Mouse (Mus musculus): Measurements from ENCODE around the gene Nup205. TPM values are rescaled to one million over a fixed set of nuclear protein-coding genes. Genes with fewer than 3 reads are reported as not detected.

Gene Nup205
- total and polyA plus RNA-seq, 3 experiments: 8.2 to 99.2 (median 93.8) TPM

DNA sequence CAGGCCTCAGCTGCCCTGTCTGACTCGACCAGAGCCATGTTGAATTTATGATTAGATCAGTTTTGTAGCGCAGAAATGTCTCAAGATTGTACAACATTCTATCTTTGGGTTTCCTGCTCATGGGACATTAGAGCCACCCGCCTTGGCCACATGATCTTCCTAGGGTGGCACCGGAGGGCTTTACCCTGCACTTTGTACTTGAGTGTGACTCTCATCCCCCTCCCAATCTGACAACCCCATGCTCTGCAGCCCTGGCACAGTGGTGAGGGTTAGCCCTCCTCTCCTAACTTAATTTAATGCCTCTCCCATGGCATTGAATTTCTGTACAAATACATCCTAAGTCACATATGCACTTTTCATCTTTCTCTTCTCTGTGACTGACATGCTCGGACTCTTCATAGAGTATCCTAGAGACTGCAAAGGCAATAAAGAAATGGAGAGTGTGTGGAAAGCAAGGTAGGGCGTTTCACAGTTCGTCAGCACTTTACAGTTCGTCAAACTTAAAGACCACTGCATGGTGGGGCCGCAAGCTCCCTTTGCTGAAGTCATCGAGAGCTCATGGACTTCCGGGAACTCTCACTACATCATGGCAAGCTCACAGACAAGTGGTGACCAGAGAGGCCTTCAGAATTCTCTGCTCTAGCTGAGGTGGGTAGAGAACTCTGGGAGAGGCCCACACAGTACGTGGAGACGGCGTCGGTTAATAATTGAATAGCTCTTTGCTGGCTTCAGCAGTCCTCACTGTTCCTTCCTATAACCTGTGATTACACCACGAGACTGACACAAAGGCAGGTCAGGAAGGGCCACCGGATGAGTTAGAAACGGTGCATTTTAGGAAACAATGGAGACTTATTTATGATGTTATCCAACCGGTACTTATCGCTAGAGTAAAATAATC, 94.9 kb downstream of the Nup205 start:
- Histone ChIP-seq H3K36me3 (replicated peaks) (no peaks in the 10 kb centered on the region), H3K27me3 (ENCODE audit: insufficient read depth, low read length) (peaks cover 54% of the 10 kb centered on the region), H3K9me3 (replicated peaks) (no peaks in the 10 kb centered on the region), H3K4me3 (ENCODE audit: low read depth, low read length) (no peak overlapping the region), H3K4me1 (ENCODE audit: insufficient read depth, low read depth, low read length) (0 out of 2 replicates have a peak, but pooled peaks cover 2% of the 10 kb centered on the region)
- no peak for TF ChIP-seq CTCF (IDR thresholded peaks at IDR 0.05; ENCODE audit: low read depth, low read length)
- TF ChIP-seq POLR2AphosphoS5 (IDR thresholded peaks at IDR 0.05; ENCODE audit: insufficient replicate concordance, low read depth, low read length): no peak
- no peak for TF ChIP-seq TAL1 (conservative IDR thresholded peaks at IDR 0.05; ENCODE audit: low read depth, low read length)
- no peak for TF ChIP-seq GATA2 (IDR thresholded peaks at IDR 0.05; ENCODE audit: borderline replicate concordance, low read depth, low read length)
- TF ChIP-seq GATA1 (IDR thresholded peaks at IDR 0.05; ENCODE audit: borderline replicate concordance, low read length): no peak
- ATAC-seq (ENCODE audit: extremely low read depth, insufficient number of reproducible peaks, low FRiP score, poor library complexity, severe bottlenecking): no peak
- DNase-seq (ENCODE audit: low spot score): no peak

DNA sequence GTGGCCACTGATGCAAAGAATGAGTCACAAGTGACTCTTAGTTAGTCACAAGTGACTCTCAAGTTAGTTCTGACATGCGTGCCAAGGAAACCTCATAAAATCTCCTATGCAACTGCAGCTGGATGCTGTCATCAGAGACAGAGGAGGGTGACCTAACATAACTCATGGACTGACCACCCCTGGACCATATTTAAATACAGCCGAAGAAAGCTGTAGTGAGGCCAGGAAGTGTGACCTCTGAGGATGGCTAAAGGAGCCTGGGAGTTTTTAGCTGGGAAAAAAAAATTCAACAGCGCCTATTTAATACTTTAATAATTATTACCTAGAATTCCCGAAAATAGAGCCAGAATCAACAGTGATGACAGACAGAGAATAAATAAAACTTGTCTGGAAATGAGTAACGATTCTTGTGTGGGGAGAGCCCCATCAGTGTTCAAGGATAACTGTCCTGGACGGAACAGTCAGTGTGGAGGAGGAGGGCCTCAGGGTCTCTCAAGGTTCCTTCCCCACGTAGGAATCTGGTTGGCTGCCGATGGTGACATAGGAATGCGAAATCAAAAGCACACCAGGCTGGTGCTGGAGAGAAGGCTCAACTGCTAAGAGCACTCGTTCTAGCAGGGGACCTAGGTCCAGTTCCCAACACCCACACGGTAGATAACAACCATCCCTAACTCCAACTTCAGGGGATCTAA, 96.3 kb downstream of the Nup205 start:
- no peaks in the 10 kb centered on the region for H3K36me3 ChIP-seq (replicated peaks)
- DNase-seq (ENCODE audit: low spot score) (no peak), ATAC-seq (ENCODE audit: extremely low read depth, insufficient number of reproducible peaks, low FRiP score, poor library complexity, severe bottlenecking) (no peak)
- H3K4me1 ChIP-seq (ENCODE audit: insufficient read depth, low read depth, low read length): 0 out of 2 replicates have a peak, but pooled peaks cover 2% of the 10 kb centered on the region
- H3K27me3 ChIP-seq (ENCODE audit: insufficient read depth, low read length): peaks cover 54% of the 10 kb centered on the region
- no peak overlapping the region for H3K4me3 ChIP-seq (ENCODE audit: low read depth, low read length)
- H3K9me3 ChIP-seq (replicated peaks): no peaks in the 10 kb centered on the region
- TF ChIP-seq CTCF (IDR thresholded peaks at IDR 0.05; ENCODE audit: low read depth, low read length) (no peak), GATA2 (IDR thresholded peaks at IDR 0.05; ENCODE audit: borderline replicate concordance, low read depth, low read length) (no peak), GATA1 (IDR thresholded peaks at IDR 0.05; ENCODE audit: borderline replicate concordance, low read length) (no peak), TAL1 (conservative IDR thresholded peaks at IDR 0.05; ENCODE audit: low read depth, low read length) (no peak), POLR2AphosphoS5 (IDR thresholded peaks at IDR 0.05; ENCODE audit: insufficient replicate concordance, low read depth, low read length) (no peak)

DNA sequence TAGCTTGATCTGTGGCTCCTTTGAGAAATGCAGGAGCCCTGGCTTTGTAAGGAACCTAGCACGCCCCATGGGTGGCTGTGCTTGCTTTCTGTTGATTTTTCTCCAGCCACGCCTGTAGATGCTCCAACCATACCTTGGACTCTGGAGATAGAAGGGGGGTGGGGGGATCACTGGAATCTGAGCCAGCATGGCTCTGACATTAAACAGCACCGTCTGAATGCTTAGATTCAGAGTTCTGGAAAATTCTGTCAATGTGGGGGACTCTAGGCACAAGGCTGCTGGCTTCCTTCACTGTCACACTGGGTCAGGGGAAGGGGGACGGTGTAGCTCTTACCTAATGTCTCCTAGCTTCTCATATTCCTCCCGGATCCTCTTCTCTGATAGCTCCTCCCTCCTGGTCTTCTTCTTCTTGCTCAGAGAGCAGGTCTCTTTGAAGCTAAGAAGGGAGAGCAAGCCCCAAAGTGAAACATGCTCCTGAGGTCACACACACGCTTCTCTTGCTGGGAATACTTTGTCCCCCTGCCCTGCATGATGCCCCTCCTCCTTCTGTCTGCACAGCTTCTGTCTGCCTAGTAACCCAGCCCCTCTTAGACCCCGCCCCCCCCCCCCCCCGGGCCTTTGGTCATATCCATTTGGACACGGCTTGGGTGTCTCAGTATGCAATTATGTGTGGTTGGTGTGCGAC, 100.8 kb downstream of the Nup205 start:
- no peaks in the 10 kb centered on the region; the same call in 1 of the 2 replicates for H3K4me1 ChIP-seq (ENCODE audit: insufficient read depth, low read depth, low read length)
- TF ChIP-seq CTCF (IDR thresholded peaks at IDR 0.05; ENCODE audit: low read depth, low read length) (no peak), GATA1 (IDR thresholded peaks at IDR 0.05; ENCODE audit: borderline replicate concordance, low read length) (no peak), GATA2 (IDR thresholded peaks at IDR 0.05; ENCODE audit: borderline replicate concordance, low read depth, low read length) (no peak)
- no peaks in the 10 kb centered on the region for H3K9me3 ChIP-seq (replicated peaks)
- DNase-seq (ENCODE audit: low spot score): no peak
- peaks cover 51% of the 10 kb centered on the region for H3K27me3 ChIP-seq (ENCODE audit: insufficient read depth, low read length)
- no peak overlapping the region for H3K4me3 ChIP-seq (ENCODE audit: low read depth, low read length)
- H3K36me3 ChIP-seq (replicated peaks): no peaks in the 10 kb centered on the region
- no peak for ATAC-seq (ENCODE audit: extremely low read depth, insufficient number of reproducible peaks, low FRiP score, poor library complexity, severe bottlenecking)

DNA sequence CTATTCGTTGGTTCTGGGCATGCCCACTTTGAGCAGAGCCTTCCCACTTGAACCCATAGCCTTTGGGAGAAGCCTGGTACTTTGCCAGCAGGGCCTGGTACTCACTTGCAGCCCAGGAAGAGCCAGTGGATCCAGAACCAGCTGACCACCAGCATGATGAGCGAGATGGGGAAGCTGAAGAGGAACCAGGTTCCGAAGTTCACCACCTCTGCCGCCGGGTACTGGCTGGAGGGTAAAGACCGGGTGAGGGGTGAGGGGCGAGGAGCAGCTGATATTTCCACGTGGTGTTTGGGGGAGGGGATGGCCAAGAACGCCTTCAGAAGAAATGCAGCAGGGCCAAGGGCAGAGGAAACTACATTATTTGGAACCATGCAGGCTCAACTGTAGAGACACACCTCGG, 102.1 kb downstream of the Nup205 start:
- ATAC-seq (ENCODE audit: extremely low read depth, insufficient number of reproducible peaks, low FRiP score, poor library complexity, severe bottlenecking) (no peak), DNase-seq (ENCODE audit: low spot score) (no peak)
- no peak for TF ChIP-seq TAL1 (conservative IDR thresholded peaks at IDR 0.05; ENCODE audit: low read depth, low read length)
- TF ChIP-seq GATA1 (IDR thresholded peaks at IDR 0.05; ENCODE audit: borderline replicate concordance, low read length): no peak
- no peak for TF ChIP-seq GATA2 (IDR thresholded peaks at IDR 0.05; ENCODE audit: borderline replicate concordance, low read depth, low read length)
- no peak for TF ChIP-seq CTCF (IDR thresholded peaks at IDR 0.05; ENCODE audit: low read depth, low read length)
- no peak for TF ChIP-seq POLR2AphosphoS5 (IDR thresholded peaks at IDR 0.05; ENCODE audit: insufficient replicate concordance, low read depth, low read length)
- H3K9me3 ChIP-seq (replicated peaks): no peaks in the 10 kb centered on the region
- H3K4me3 ChIP-seq (ENCODE audit: low read depth, low read length): no peak overlapping the region
- H3K27me3 ChIP-seq (ENCODE audit: insufficient read depth, low read length): peaks cover 41% of the 10 kb centered on the region
- no peaks in the 10 kb centered on the region; the same call in 1 of the 2 replicates for H3K4me1 ChIP-seq (ENCODE audit: insufficient read depth, low read depth, low read length)
- no peaks in the 10 kb centered on the region for H3K36me3 ChIP-seq (replicated peaks)

DNA sequence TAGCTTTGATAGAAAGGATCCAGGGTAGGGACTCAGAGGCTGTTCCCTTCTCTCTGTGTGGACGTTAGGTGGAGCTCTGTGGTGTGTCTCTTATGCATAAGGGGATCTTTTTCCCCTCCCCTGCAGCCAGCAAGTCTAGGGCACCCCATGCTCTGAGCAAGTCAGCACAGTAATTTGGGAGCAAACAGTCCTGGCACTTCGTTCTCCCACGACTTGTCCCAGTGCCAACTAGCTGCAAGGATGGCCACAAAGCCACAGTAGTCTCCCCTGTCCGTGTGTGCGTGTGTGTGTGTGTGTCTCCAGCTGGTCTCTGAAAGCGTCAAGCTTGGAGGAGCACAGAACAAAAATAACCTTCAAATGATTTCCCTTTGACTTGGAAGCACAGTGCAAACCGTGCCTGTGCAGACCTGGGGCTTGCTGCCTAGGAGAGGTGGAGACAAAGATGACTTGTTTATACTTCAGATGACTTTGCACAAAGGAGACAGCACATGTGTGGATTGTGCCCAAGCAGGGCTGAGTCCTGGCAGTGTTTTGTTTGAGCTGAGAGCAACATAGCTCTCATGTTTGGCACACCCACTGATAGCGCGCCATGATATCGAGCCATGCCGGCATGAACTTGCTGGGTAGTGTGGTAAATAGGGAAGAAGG, 111.0 kb downstream of the Nup205 start:
- no peaks in the 10 kb centered on the region for H3K9me3 ChIP-seq (replicated peaks)
- no peaks in the 10 kb centered on the region for H3K36me3 ChIP-seq (replicated peaks)
- H3K4me1 ChIP-seq (ENCODE audit: insufficient read depth, low read depth, low read length): peaks cover 3% of the 10 kb centered on the region
- H3K27me3 ChIP-seq (ENCODE audit: insufficient read depth, low read length): peaks cover 47% of the 10 kb centered on the region
- TF ChIP-seq GATA2 (IDR thresholded peaks at IDR 0.05; ENCODE audit: borderline replicate concordance, low read depth, low read length): no peak
- TF ChIP-seq CTCF (IDR thresholded peaks at IDR 0.05; ENCODE audit: low read depth, low read length): no peak
- no peak for TF ChIP-seq TAL1 (conservative IDR thresholded peaks at IDR 0.05; ENCODE audit: low read depth, low read length)
- no peak for TF ChIP-seq GATA1 (IDR thresholded peaks at IDR 0.05; ENCODE audit: borderline replicate concordance, low read length)
- TF ChIP-seq POLR2AphosphoS5 (IDR thresholded peaks at IDR 0.05; ENCODE audit: insufficient replicate concordance, low read depth, low read length): no peak
- ATAC-seq (ENCODE audit: extremely low read depth, insufficient number of reproducible peaks, low FRiP score, poor library complexity, severe bottlenecking) (no peak), DNase-seq (ENCODE audit: low spot score) (no peak)
- H3K4me3 ChIP-seq (ENCODE audit: low read depth, low read length): no peak overlapping the region
